Mouse (Mus musculus) adrenal gland, adult 8-10 months (tissue): Measurements from ENCODE around the gene Mfap1b. TPM values are rescaled to one million over a fixed set of nuclear protein-coding genes. Genes with fewer than 3 reads are reported as not detected.
"Not testable (repeated sequence)": the region's sequence is repeated elsewhere in the genome, so short reads cannot be mapped to it uniquely, and the experiment has no call there.

Source experiments
- DNase-seq: peaks from one replicate; pipeline ENCODE4 v3.0.0; 2022
- total RNA-seq, 4 experiments: library from RNA; stranded (reverse); gene quantifications; 2 replicates each; pipeline ENCODE4 v1.2.4; 2022

The Mfap1b gene
- 10 to 100 TPM; 38.2 to 44.8 (median 40.2) TPM for total RNA-seq

GRCm38 (mm10) chr2:121473301-121474179, at the start of gene Mfap1b:
TSS of gene Mfap1b (minus strand) at chr2:121474067.
- peak; percentile 76 for DNase-seq

- DNase-seq: not testable (repeated sequence)
These were observed 49.0 kb upstream of the Mfap1b start for GRCm38 (mm10) chr2:121522830-121523229.

GRCm38 (mm10) chr2:121522006-121522405, 48.1 kb upstream of the Mfap1b start:
- no peak for DNase-seq

DNA sequence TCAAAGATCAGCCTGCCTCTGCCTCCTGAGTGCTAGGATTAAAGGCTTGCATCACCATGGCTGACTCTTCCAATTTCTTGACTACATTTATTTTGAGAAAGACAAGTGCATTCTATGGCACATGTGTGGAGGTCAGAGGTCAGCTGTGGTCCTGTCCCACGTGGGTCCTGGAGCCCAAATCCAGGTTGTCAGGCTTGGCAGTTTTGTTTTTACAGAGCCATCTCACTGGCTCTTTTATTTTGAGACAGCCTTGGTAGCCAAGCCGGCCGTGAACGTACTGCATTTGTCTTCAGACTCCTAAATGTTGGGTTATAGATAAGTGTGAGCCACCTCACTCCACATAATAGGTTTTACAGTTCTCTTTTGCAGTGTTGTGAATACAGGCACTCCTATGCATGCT, 44.8 kb upstream of the Mfap1b start:
- not testable (repeated sequence) for DNase-seq

- DNase-seq: no peak
These were observed 44.2 kb upstream of the Mfap1b start for GRCm38 (mm10) chr2:121518106-121518505.

DNA sequence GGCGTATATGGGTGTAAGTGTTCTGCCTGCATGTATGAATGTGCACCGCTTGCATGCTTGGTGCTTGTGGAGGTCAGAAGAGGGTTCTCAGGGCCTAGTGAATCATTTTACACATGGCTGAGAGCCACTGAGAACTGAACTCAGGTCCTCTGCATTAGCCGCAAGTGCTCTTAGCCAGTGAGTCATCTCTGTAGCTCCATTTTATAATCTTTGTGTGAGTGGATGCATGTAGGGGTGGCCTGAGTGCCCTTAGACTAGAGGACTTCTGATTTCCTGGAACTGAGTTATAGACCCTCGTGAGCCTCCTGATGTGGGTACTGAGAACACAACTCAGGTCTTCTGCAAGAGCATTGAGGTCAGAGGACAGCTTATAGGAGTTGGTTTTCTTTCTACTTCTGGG, 40.3 kb upstream of the Mfap1b start:
- DNase-seq: no peak

- DNase-seq: not testable (repeated sequence)
These were observed 39.3 kb upstream of the Mfap1b start for GRCm38 (mm10) chr2:121512991-121513765.

DNA sequence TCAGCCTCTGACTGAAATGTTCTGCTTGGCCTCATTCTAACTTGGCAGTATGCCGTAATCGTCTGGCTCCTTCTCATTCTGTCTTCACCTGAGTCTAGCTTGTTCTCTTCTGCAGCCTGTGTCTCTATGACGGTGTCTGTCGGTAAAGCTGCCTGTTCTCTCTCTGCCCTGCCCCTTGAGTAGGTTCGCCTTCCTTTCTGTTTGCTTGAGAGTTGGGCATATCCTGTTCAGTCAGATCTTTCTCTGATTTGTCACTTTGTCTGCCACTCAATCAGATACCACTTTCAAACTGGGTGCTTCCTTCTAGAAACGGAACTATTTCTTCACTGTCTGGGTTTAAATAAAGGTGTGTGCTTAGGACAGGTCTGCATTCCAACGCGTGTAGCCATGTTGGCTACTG, 37.5 kb upstream of the Mfap1b start:
- DNase-seq: no peak

- peak; percentile 51 for DNase-seq
These were observed 35.7 kb upstream of the Mfap1b start for GRCm38 (mm10) chr2:121509584-121509983.

DNA sequence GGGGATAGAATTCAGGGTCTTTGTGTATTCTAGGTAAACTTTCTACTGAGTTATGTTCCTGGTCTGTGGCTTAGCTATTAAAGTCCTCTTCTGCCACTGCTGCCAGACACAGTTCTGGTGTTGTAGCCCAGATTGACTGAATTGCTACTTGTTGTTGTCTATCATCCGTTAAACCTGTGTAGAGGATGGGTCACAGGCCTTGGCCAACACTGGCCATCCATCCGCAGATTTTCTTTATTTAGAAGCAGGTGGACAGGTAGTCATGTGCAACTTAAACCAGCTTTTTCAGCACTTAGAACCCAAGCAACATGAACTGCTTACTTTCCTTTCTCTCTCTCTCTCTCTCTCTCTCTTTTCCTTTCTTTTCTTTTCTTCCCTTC, 34.1 kb upstream of the Mfap1b start:
- DNase-seq: no peak

DNA sequence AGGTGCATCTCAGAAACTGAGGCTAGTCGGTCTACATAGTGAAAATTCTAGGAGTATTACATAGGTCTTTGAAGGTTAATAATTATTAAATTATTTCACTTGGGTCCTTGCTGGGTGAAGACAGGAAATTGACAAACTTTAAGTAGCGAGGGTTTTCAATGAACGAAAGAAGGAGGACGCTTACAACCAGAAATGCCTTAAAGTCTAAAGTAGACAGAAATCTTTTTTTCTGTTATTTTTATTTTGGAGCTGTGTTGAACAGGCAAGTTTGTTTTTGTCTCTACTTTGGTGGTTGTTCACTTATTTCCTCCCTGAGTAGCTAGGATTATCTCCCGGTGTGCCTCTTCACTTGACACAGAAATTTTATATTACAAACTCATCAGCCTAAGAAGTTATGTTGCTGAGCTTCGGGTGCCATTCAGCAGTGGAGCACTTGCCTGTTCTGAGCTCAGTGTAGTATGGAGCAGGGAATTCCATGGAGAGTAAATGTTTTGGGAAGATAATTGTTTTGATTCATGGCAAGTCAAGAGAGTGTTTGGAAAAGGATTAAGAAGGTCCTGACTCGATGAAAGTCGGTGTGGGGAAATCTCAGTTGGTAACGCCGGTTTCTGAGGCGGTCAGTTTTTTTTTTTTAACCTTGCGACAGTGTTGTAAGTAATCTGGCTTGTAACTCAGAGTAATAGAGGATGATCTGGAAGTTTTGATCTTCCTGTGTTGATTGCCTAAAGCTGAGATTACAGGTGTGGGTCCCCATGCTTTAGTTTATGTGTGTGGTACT, 33.5 kb upstream of the Mfap1b start:
- no peak for DNase-seq

DNA sequence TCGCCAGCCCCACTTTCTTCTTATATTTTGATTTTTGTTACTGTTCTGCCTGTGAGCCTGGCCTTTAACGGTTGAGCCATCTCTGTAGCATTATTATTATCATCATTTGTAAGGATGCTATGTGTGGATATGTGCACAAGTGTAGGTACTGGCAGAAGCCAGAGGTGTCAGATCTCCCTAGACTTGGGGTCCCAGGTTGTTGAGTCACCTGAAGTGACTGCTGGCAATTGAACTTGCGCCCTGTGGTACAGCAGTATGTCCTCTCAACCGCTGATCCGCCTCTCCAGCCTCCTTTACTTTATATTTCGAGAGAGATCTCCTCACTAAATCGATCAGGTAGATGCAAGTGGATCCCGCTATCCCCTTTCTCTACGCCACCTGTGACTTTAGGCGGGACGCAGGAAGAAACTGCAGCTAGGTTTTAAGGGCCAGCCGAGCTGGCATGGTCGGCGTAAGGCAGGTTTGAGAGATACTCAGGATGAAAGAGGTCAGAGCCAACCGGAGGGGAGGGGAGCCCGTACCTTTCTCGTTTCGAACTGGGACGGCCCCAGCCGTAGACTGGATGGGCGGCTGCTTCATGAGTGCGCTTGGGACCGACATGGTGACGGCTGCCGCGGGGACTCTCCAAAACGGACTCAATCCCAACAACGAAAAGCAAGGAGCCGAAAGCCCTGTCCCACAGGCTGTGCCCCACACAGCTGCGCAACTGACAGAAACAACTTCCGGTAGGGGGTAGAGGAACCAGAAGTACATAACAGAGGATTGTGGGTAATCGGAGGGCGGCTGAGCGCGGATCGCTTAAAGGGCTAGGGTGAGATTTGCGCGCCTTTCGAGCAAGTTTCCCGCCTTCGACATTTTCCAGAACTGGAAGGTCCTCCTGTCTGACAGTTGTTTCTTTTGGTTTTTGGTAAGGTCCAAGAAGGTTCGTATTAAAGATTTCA, 32.3 kb upstream of the Mfap1b start, which contains the start of the genes Mfap1a and Wdr76:
Mfap1a (minus strand) TSS at position 724 of the 941 bp plus-strand sequence.
Wdr76 (plus strand) TSS at position 782 of the 941 bp plus-strand sequence.
- DNase-seq: peak; percentile 81

- not testable (repeated sequence) for DNase-seq
These were observed 27.7 kb upstream of the Mfap1b start for GRCm38 (mm10) chr2:121501550-121501949.

- DNase-seq: not testable (repeated sequence)
These were observed 10.5 kb upstream of the Mfap1b start for GRCm38 (mm10) chr2:121484403-121484802.

GRCm38 (mm10) chr2:121483576-121483975, 9.7 kb upstream of the Mfap1b start:
- no peak for DNase-seq

GRCm38 (mm10) chr2:121480916-121481315, 7.0 kb upstream of the Mfap1b start:
- DNase-seq: not testable (repeated sequence)

- no peak for DNase-seq
These were observed 6.6 kb upstream of the Mfap1b start for GRCm38 (mm10) chr2:121480498-121480897.

GRCm38 (mm10) chr2:121477491-121478266, 3.8 kb upstream of the Mfap1b start:
- DNase-seq: no peak

DNA sequence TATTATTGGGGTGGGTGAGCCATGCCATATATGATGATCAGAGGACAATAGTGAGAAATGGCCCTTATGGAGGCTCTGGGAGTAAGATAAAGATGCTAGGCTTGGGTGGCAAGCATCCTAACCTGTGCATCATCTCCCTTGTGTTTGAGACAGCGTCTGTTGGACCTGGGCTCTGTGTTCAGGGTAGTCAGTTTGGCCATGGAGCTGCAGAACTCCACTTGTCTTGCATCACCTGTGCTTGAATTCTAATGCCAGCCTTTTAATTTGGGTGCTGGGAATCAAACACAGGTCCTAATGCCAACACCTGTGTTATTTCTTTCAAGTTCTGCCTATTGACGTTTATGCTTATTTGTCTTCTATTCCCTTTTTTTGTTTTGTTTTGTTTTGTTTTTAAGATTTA, 1.4 kb upstream of the Mfap1b start:
- not testable (repeated sequence) for DNase-seq

DNA sequence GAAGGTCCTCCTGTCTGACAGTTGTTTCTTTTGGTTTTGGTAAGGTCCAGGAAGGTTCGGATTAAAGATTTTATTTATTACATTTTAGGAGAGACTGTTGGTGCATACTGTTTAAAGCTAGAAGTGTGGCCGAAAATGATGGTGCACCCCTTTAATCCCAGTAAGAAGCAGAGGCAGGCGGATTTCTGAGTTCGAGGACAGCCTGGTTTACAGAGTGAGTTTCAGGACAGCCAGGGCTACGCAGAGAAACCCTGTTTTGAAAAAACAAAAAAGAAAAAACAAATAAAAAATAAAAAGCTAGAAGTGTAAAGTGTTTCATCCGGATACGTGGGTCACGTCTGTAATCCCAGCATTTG, 291 bp upstream of the Mfap1b start:
- DNase-seq: no peak

DNA sequence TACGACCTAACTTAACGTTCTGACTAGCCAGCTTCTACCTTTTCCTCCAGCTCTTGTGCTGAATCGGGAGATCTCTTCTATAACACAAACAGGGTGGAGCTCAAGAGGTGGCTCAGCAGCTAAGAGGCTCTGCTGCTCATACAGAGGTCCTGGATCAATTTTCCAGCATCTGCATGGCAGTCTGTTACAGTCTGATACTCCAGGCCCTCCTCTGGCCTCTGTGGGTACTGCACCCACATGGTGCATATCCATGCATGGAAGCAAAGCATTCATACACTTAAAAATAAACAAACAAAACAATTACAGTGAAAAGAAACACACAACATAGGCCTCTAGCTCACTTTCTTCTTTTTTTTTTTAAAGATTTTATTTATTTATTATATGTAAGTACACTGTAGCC, 1.1 kb downstream of the Mfap1b start:
- DNase-seq: not testable (repeated sequence)
